Mouse (Mus musculus) bone marrow, adult 2 months (tissue): ENCODE measurements around the gene Etv2.

Source experiments
- CTCF ChIP-seq: fragments of 200-500 bp; IDR thresholded peaks from 2 replicates; pipeline ENCODE4 v1.5.1; 2011; ENCODE audit warnings: low read length, control low read depth; ENCODE audit not compliant: control insufficient read depth, insufficient read depth
- POLR2A ChIP-seq: fragments of 200-500 bp; IDR thresholded peaks from 2 replicates; pipeline ENCODE4 v1.6.1; 2011; ENCODE audit warnings: low read depth, mild to moderate bottlenecking, control low read depth, low read length, borderline replicate concordance; ENCODE audit not compliant: control insufficient read depth

DNA sequence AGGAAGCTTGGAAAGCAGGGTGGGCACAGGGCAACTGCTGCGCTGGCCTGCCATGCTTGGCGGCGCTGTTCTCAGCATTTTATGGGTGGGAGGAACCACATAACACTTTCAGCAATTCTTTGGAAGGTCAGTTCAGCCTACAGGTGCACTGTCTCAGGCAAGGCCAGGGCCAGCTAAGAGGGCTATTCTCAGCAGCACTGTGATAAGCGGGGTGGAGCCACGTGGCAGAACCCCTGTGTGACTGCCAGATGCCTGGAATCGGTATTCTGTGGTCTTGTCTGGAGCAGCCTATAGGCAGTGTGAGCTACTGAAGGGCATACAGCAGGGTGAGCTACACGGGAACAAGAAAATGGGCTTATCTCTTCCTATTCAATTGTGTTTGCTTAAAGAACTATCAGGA lies 25.6 kb downstream of the Etv2 start:
- no peak for TF ChIP-seq POLR2A
- TF ChIP-seq CTCF = no peak
